Mouse (Mus musculus): ENCODE measurements around the gene Mrpl22. TPM values are rescaled to one million over a fixed set of nuclear protein-coding genes. Genes with fewer than 3 reads are reported as not detected.
A peak's percentile ranks its signal among the peaks of the same experiment; 100 is the strongest.
"Not testable (repeated sequence)": the region's sequence is repeated elsewhere in the genome, so short reads cannot be mapped to it uniquely, and the experiment has no call there.

Gene Mrpl22
- polyA plus RNA-seq, 1 experiment from 2014 or later = 90.1 TPM

DNA sequence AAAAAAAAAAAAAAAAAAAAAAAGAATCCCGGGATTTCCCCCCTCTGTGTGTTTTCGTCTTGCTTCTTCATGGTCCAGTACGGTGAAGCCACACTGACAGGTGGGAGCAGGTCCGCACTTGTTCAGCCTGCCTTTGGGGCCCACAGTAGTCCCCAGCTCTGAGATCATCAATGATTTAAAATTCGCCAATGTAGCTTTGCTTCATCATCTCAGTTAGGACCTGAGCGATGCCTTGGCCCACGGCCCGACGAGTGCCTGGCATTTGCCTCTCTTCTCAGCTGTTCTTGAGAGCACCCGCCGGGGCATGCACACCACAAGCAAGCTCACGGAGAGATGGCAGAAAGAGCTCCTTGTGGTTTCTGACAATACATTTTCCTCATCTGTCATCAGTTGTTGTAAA lies 29.6 kb downstream of the Mrpl22 start:
- Histone ChIP-seq H3K36me3 (ENCODE audit: control insufficient read depth, insufficient read depth) (no peaks in the 10 kb centered on the region; the same call in 1 of the 2 replicates), H3K27me3 (replicated peaks; ENCODE audit: control insufficient read depth, insufficient read depth, low read length) (no peaks in the 10 kb centered on the region), H3K4me2 (replicated peaks; ENCODE audit: low read depth) (no peak overlapping the region), H3K27ac (ENCODE audit: low read depth, low read length) (no peak overlapping the region), H3K4me1 (replicated peaks; ENCODE audit: control insufficient read depth, insufficient read depth, low read length) (no peaks in the 10 kb centered on the region), H3K9ac (ENCODE audit: low read depth, low read length) (no peak overlapping the region), H3K4me3 (ENCODE audit: low read depth, low read length) (no peak overlapping the region), H3K9me3 (ENCODE audit: control insufficient read depth) (no peaks in the 10 kb centered on the region)
- 88% methylated on average over 12 of the region's 12 CpGs for WGBS
- no peak for TF ChIP-seq CTCF (IDR thresholded peaks at IDR 0.05; ENCODE audit: low read depth)
- no peak for ATAC-seq

DNA sequence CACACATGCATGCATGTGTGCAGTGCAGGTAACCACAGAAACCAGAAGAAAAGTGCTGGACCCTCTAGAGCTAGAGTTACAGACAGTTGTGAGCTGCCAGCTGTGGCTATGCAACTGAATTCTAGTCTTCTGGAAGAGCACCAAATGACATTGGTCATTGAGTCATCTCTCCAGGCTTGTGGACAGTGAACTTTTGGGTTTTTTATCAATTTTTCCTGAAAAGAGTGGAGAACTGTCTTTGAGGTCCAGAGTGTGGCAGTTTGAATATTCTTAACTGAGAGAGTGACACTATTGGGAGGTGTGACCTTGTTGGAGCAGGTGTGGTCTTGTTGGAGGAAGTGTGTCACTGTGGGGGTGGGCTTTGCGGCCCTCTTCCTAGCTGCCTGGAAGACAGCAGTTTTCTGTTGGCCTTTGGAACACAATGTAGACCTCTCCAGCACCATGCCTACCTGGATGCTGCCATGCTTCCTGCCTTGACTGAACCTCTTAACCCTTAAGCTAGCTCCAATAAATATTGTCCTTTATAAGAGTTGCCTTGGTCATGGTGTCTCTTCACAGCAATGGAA lies 38.9 kb downstream of the Mrpl22 start:
- 93% methylated on average over 1 of the region's 1 CpGs for WGBS
- Histone ChIP-seq H3K4me1 (replicated peaks; ENCODE audit: control insufficient read depth, insufficient read depth, low read length) (0 out of 2 replicates have a peak, but pooled peaks cover 6% of the 10 kb centered on the region), H3K4me2 (replicated peaks; ENCODE audit: low read depth) (no peak overlapping the region), H3K4me3 (ENCODE audit: low read depth, low read length) (no peak overlapping the region), H3K9me3 (ENCODE audit: control insufficient read depth) (no peaks in the 10 kb centered on the region), H3K36me3 (ENCODE audit: control insufficient read depth, insufficient read depth) (peaks cover 12% of the 10 kb centered on the region; the same call in 1 of the 2 replicates), H3K27me3 (replicated peaks; ENCODE audit: control insufficient read depth, insufficient read depth, low read length) (no peaks in the 10 kb centered on the region), H3K9ac (ENCODE audit: low read depth, low read length) (no peak overlapping the region), H3K27ac (ENCODE audit: low read depth, low read length) (no peak overlapping the region)
- ATAC-seq = no peak
- TF ChIP-seq CTCF (IDR thresholded peaks at IDR 0.05; ENCODE audit: low read depth) = no peak

DNA sequence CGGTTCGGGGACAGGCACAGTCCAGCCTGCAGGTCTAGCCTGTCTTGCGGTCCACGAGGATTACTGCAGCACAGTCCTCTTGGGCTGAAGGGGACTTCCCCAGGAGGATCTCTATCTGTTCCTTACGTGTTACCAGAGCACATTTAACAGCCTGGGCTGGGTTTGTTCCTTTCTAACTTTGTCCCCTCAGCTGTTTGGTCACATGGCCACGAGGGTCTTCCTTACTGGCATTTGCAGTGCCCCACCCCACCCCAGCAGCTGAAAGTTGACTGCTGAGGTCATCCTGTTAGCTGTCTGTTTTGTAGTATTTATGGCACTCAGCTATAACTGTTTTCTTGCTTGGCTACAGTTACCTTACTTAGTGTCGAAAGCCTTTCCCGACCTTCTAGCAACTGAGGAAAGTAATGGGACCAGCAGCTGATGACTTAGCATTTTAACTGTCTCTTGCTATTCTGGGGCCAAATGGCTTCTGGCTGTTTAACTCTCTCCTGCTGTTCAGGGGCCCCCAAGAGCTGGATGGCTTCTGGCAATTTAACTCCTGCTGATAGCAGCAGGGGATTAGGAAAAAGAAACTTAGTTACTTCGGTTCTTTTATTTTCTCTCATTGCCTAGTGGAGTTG lies 39.7 kb downstream of the Mrpl22 start:
- H3K4me1 ChIP-seq (replicated peaks; ENCODE audit: control insufficient read depth, insufficient read depth, low read length) = 0 out of 2 replicates have a peak, but pooled peaks cover 6% of the 10 kb centered on the region
- ATAC-seq = no peak
- no peak overlapping the region for H3K9ac ChIP-seq (ENCODE audit: low read depth, low read length)
- no peak overlapping the region for H3K27ac ChIP-seq (ENCODE audit: low read depth, low read length)
- no peak overlapping the region for H3K4me3 ChIP-seq (ENCODE audit: low read depth, low read length)
- no peaks in the 10 kb centered on the region for H3K9me3 ChIP-seq (ENCODE audit: control insufficient read depth)
- no peaks in the 10 kb centered on the region for H3K27me3 ChIP-seq (replicated peaks; ENCODE audit: control insufficient read depth, insufficient read depth, low read length)
- 20% methylated on average over 9 of the region's 9 CpGs for WGBS
- peak overlapping the region; percentile 35; the same call in 1 of the 2 replicates for H3K4me2 ChIP-seq (replicated peaks; ENCODE audit: low read depth)
- no peak for TF ChIP-seq CTCF (IDR thresholded peaks at IDR 0.05; ENCODE audit: low read depth)
- H3K36me3 ChIP-seq (ENCODE audit: control insufficient read depth, insufficient read depth) = peaks cover 12% of the 10 kb centered on the region; the same call in 1 of the 2 replicates

DNA sequence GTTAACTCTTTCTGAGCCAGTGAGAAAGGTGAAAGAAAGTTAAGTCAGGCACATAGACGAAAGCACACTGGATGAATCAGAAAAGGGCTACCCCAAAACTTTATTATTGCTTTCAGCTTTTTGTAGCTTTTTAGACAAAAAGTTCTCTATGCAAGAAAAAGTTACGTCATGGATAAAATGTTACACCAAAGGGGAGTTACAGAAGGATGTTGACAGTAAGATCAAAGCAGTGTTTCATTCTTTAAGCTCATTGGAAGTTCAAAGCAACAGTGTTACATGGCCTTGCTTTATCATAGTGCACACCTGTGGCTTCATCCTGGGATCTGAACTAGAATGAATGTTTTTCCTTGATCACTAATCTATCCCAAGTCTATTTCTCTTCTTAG lies 40.2 kb downstream of the Mrpl22 start:
- peak overlapping the region; percentile 35; the same call in 1 of the 2 replicates for H3K4me2 ChIP-seq (replicated peaks; ENCODE audit: low read depth)
- 0 out of 2 replicates have a peak, but pooled peaks cover 6% of the 10 kb centered on the region for H3K4me1 ChIP-seq (replicated peaks; ENCODE audit: control insufficient read depth, insufficient read depth, low read length)
- H3K27me3 ChIP-seq (replicated peaks; ENCODE audit: control insufficient read depth, insufficient read depth, low read length) = no peaks in the 10 kb centered on the region
- no peak overlapping the region for H3K27ac ChIP-seq (ENCODE audit: low read depth, low read length)
- H3K9ac ChIP-seq (ENCODE audit: low read depth, low read length) = no peak overlapping the region
- no peak overlapping the region for H3K4me3 ChIP-seq (ENCODE audit: low read depth, low read length)
- no peaks in the 10 kb centered on the region for H3K9me3 ChIP-seq (ENCODE audit: control insufficient read depth)
- 29% methylated on average over 2 of the region's 2 CpGs for WGBS
- no peak for ATAC-seq
- no peak for TF ChIP-seq CTCF (IDR thresholded peaks at IDR 0.05; ENCODE audit: low read depth)
- H3K36me3 ChIP-seq (ENCODE audit: control insufficient read depth, insufficient read depth) = peaks cover 9% of the 10 kb centered on the region; the same call in 1 of the 2 replicates

DNA sequence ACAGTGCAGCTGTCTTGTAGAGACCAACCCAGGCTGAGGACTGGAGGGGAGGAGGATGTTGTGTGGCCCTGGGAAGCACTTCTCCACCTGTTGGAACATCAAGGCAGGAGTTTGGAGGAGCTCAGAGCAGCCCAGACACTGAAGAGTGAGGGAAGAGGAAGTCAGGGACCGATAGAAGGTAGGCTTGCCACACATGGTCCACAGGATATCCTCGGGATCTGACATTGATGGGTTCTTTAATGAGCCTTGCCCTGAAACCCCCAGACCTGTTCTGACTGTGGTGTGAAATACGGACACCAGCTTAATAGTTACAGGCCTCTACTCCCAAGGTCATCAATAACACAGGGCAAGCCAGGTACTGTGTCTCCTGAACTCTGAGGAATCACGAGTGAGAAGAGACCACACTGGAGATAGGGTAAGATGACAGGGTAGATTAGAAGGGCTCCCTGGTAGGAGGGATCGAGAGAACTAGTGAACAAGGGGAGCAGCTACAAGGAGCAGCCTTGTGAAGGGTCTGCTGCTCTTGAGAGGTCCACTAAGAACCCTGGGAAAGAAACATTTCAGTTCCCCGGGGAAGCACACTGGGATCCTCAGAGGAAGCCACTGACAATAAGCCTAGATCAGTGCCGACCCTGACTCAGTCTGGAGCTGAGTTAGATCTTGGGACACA lies 42.3 kb downstream of the Mrpl22 start:
- Histone ChIP-seq H3K9me3 (ENCODE audit: control insufficient read depth) (no peaks in the 10 kb centered on the region), H3K27ac (ENCODE audit: low read depth, low read length) (no peak overlapping the region), H3K9ac (ENCODE audit: low read depth, low read length) (no peak overlapping the region), H3K4me1 (replicated peaks; ENCODE audit: control insufficient read depth, insufficient read depth, low read length) (0 out of 2 replicates have a peak, but pooled peaks cover 6% of the 10 kb centered on the region), H3K4me2 (replicated peaks; ENCODE audit: low read depth) (peak overlapping the region; percentile 72), H3K4me3 (ENCODE audit: low read depth, low read length) (no peak overlapping the region), H3K27me3 (replicated peaks; ENCODE audit: control insufficient read depth, insufficient read depth, low read length) (no peaks in the 10 kb centered on the region), H3K36me3 (ENCODE audit: control insufficient read depth, insufficient read depth) (no peaks in the 10 kb centered on the region)
- WGBS = 77% methylated on average over 7 of the region's 7 CpGs
- no peak for TF ChIP-seq CTCF (IDR thresholded peaks at IDR 0.05; ENCODE audit: low read depth)
- ATAC-seq = no peak

DNA sequence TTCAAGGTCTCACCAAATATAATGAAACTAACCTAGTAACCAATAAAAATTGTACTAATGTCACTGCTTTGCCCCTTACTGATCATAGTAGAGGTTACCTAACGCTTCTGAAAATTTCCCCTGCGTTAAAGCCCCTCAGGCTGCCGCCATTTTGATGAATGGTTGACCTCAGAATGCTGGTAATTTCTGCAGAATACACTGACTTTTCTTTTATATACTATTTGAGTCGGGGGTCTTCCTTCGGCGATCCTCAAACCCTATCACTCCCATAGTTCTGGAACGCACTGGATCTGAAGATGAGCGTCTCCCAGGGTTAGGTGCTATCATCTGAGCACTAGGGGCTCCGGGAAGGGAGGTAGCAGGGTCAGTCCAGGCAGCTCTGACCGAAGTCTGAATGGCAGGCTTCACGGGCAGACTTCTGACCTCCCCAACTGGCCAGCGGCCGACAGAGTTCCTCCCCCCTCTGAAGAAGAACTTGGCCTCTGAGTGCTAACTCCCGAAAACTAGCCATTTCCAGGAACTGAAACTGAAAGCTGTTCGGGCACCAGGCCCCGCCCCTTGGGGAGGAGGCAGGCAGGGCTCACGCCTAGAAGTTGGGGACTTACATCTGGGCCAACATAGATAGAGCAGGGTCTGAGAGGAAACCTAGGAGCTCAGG lies 43.1 kb downstream of the Mrpl22 start:
- Histone ChIP-seq H3K9ac (ENCODE audit: low read depth, low read length) (peak overlapping the region; percentile 40; the same call in 1 of the 2 replicates), H3K27me3 (replicated peaks; ENCODE audit: control insufficient read depth, insufficient read depth, low read length) (no peaks in the 10 kb centered on the region), H3K4me3 (ENCODE audit: low read depth, low read length) (peak overlapping the region; percentile 54), H3K4me1 (replicated peaks; ENCODE audit: control insufficient read depth, insufficient read depth, low read length) (0 out of 2 replicates have a peak, but pooled peaks cover 6% of the 10 kb centered on the region), H3K4me2 (replicated peaks; ENCODE audit: low read depth) (peak overlapping the region; percentile 72), H3K9me3 (ENCODE audit: control insufficient read depth) (no peaks in the 10 kb centered on the region), H3K27ac (ENCODE audit: low read depth, low read length) (peak overlapping the region; percentile 64; the same call in 1 of the 2 replicates), H3K36me3 (ENCODE audit: control insufficient read depth, insufficient read depth) (no peaks in the 10 kb centered on the region)
- peak; percentile 86 for ATAC-seq
- no peak for TF ChIP-seq CTCF (IDR thresholded peaks at IDR 0.05; ENCODE audit: low read depth)
- 19% methylated on average over 17 of the region's 17 CpGs for WGBS

DNA sequence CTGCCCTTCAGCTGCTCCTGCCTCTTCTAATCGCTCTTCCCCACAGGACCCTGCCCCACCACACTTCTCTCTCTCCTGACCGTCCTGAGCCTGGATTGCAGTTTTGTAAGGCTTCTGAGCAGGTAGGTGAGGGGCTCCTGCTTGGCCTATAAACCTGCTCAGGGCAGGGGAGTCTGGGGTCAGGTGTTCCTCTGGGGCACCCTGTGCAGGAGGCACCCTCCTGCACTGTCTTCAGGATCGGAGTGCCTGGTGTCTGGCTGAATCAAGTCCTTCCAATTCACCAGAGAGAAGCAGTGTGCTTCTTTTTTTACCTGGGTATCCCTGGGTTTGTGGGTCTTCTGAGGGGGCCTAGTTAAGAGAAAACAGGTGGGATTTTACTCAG lies 43.6 kb downstream of the Mrpl22 start:
- H3K9me3 ChIP-seq (ENCODE audit: control insufficient read depth); H3K36me3 ChIP-seq (ENCODE audit: control insufficient read depth, insufficient read depth); H3K4me1 ChIP-seq (replicated peaks; ENCODE audit: control insufficient read depth, insufficient read depth, low read length); H3K27me3 ChIP-seq (replicated peaks; ENCODE audit: control insufficient read depth, insufficient read depth, low read length); H3K27ac ChIP-seq (ENCODE audit: low read depth, low read length): not testable (repeated sequence)
- H3K9ac ChIP-seq (ENCODE audit: low read depth, low read length) = 0 out of 2 replicates have a peak overlapping the region, but pooled peaks have one; percentile 22
- H3K4me3 ChIP-seq (ENCODE audit: low read depth, low read length) = peak overlapping the region; percentile 54
- H3K4me2 ChIP-seq (replicated peaks; ENCODE audit: low read depth) = peak overlapping the region; percentile 72
- 11% methylated on average over 3 of the region's 3 CpGs for WGBS
- peak; percentile 12; the same call in 1 of the 2 replicates for ATAC-seq
